Mouse (Mus musculus): ENCODE results near the gene Hoxb4.

Hoxb4 gene

GRCm38 (mm10) chr11:96317608-96318367 is at the start of gene Hoxb4:
TSS of gene Hoxb4 (plus strand) at chr11:96318267.
- no peak for DNase-seq (ENCODE audit: extremely low read depth, insufficient read length, low spot score)

GRCm38 (mm10) chr11:96269869-96270268 is 48.2 kb upstream of the Hoxb4 start:
- DNase-seq (ENCODE audit: extremely low read depth, insufficient read length, low spot score), result peak; percentile 83

- peak; percentile 88 for DNase-seq (ENCODE audit: extremely low read depth, insufficient read length, low spot score)
Measured at GRCm38 (mm10) chr11:96270996-96271540, 47.0 kb upstream of the Hoxb4 start, which contains the start of gene Hoxb9. TSS of gene Hoxb9 (plus strand) at chr11:96271457.

GRCm38 (mm10) chr11:96271541-96272011 is 46.5 kb upstream of the Hoxb4 start:
- DNase-seq (ENCODE audit: extremely low read depth, insufficient read length, low spot score), result peak; percentile 81

GRCm38 (mm10) chr11:96272024-96272921 is 45.8 kb upstream of the Hoxb4 start:
- DNase-seq (ENCODE audit: extremely low read depth, insufficient read length, low spot score), result peak; percentile 79

GRCm38 (mm10) chr11:96274428-96274827 is 43.6 kb upstream of the Hoxb4 start:
- DNase-seq (ENCODE audit: extremely low read depth, insufficient read length, low spot score), result no peak

GRCm38 (mm10) chr11:96275896-96276295 is 42.2 kb upstream of the Hoxb4 start:
- no peak for DNase-seq (ENCODE audit: extremely low read depth, insufficient read length, low spot score)

- DNase-seq (ENCODE audit: extremely low read depth, insufficient read length, low spot score), result peak; percentile 51
Measured at GRCm38 (mm10) chr11:96277151-96278044, 40.7 kb upstream of the Hoxb4 start.

- DNase-seq (ENCODE audit: extremely low read depth, insufficient read length, low spot score), result no peak
Measured at GRCm38 (mm10) chr11:96278324-96278723, 39.7 kb upstream of the Hoxb4 start.

GRCm38 (mm10) chr11:96278773-96279172 is 39.3 kb upstream of the Hoxb4 start:
- DNase-seq (ENCODE audit: extremely low read depth, insufficient read length, low spot score), result peak; percentile 58

GRCm38 (mm10) chr11:96279421-96280233 is 38.4 kb upstream of the Hoxb4 start:
- no peak for DNase-seq (ENCODE audit: extremely low read depth, insufficient read length, low spot score)

GRCm38 (mm10) chr11:96280399-96281378 is 37.4 kb upstream of the Hoxb4 start:
- DNase-seq (ENCODE audit: extremely low read depth, insufficient read length, low spot score), result no peak

GRCm38 (mm10) chr11:96281396-96281795 is 36.7 kb upstream of the Hoxb4 start:
- no peak for DNase-seq (ENCODE audit: extremely low read depth, insufficient read length, low spot score)

- DNase-seq (ENCODE audit: extremely low read depth, insufficient read length, low spot score), result no peak
Measured at GRCm38 (mm10) chr11:96281855-96282570, 36.1 kb upstream of the Hoxb4 start, which contains the start of gene Hoxb8. TSS of gene Hoxb8 (plus strand) at chr11:96281905.

- no peak for DNase-seq (ENCODE audit: extremely low read depth, insufficient read length, low spot score)
Measured at GRCm38 (mm10) chr11:96282795-96283430, 35.2 kb upstream of the Hoxb4 start.

GRCm38 (mm10) chr11:96284041-96284749 is 33.9 kb upstream of the Hoxb4 start:
- peak; percentile 54 for DNase-seq (ENCODE audit: extremely low read depth, insufficient read length, low spot score)

Data from 3134 (cell line).